Mouse (Mus musculus) CH12.LX (cell line): ENCODE data around the gene Tspan2. TPM values are rescaled to one million over a fixed set of nuclear protein-coding genes. Genes with fewer than 3 reads are reported as not detected.

ENCODE experiments used
- DNase-seq: peaks from one replicate; pipeline ENCODE4 v3.0.0-alpha.2; 2013; ENCODE audit errors: extremely low read depth
- H3K27ac ChIP-seq: 2 replicates; pipeline ENCODE4 v1.5.1; 2012; ENCODE audit warnings: low read depth, mild to moderate bottlenecking, control low read depth, moderate library complexity; ENCODE audit not compliant: insufficient read depth
- H3K27me3 ChIP-seq: replicated peaks from 2 replicates; pipeline ENCODE3; 2012; ENCODE audit warnings: inconsistent platforms
- H3K36me3 ChIP-seq, 2 experiments: replicated peaks in 1 of 2; 2 replicates each; pipeline versions ENCODE3 to v1.6.1; 2012; ENCODE audit warnings: inconsistent platforms in 1 of 2, low read length in 1 of 2, mild to moderate bottlenecking in 1 of 2, mixed read lengths in 1 of 2, moderate library complexity in 1 of 2; ENCODE audit not compliant: control insufficient read depth in 1 of 2, insufficient read depth in 1 of 2
- H3K4me1 ChIP-seq, 2 experiments: 2 replicates each; pipeline ENCODE4 v1.6.1; 2012; ENCODE audit warnings: inconsistent platforms in 1 of 2, moderate library complexity in 1 of 2; ENCODE audit not compliant: insufficient read depth in 2 of 2, control insufficient read depth in 1 of 2
- H3K4me2 ChIP-seq: 2 replicates; pipeline ENCODE4 v1.6.1; 2012; ENCODE audit warnings: low read depth, mild to moderate bottlenecking, control low read depth; ENCODE audit not compliant: poor library complexity, insufficient read depth, severe bottlenecking
- H3K4me3 ChIP-seq, 3 experiments: fragments of 150-350 bp in 1 of 3; sonication (generic) in 1 of 3; replicated peaks in 1 of 3; 2 replicates each; pipeline versions ENCODE3 to v1.5.1; 2011 to 2012; ENCODE audit warnings: low read depth in 2 of 3, low read length in 2 of 3, mild to moderate bottlenecking in 2 of 3, moderate library complexity in 2 of 3, control low read depth in 1 of 3, improper control_type of control experiment in 1 of 3, inconsistent platforms in 1 of 3, mixed read lengths in 1 of 3; ENCODE audit not compliant: poor library complexity in 1 of 3
- H3K79me2 ChIP-seq: replicated peaks from 2 replicates; pipeline ENCODE4 v1.6.1; 2012; ENCODE audit warnings: mild to moderate bottlenecking, moderate library complexity; ENCODE audit not compliant: control insufficient read depth, poor library complexity, insufficient read depth, severe bottlenecking; ENCODE audit errors: extremely low read depth
- H3K9ac ChIP-seq: 2 replicates; pipeline ENCODE4 v1.6.1; 2012; ENCODE audit warnings: low read depth, mild to moderate bottlenecking, control low read depth, moderate library complexity; ENCODE audit not compliant: insufficient read depth
- H3K9me3 ChIP-seq: replicated peaks from 2 replicates; pipeline ENCODE3; 2012; ENCODE audit warnings: low read length, inconsistent platforms, mixed read lengths
- CHD1 ChIP-seq: IDR thresholded peaks from 2 replicates; pipeline ENCODE4 v1.6.1; 2012; ENCODE audit warnings: low read depth, low read length, improper control_type of control experiment, inconsistent platforms
- CHD2 ChIP-seq: IDR thresholded peaks from 2 replicates; pipeline ENCODE4 v1.6.1; 2011; ENCODE audit warnings: low read length, improper control_type of control experiment
- CTCF ChIP-seq, 2 experiments: IDR thresholded peaks in 1 of 2; conservative IDR thresholded peaks in 1 of 2; 2 replicates each; pipeline ENCODE4 v1.5.1; 2011 to 2012; ENCODE audit warnings: low read depth in 2 of 2, low read length in 2 of 2, improper control_type of control experiment in 1 of 2, inconsistent platforms in 1 of 2, mild to moderate bottlenecking in 1 of 2, moderate library complexity in 1 of 2
- E2F4 ChIP-seq: IDR thresholded peaks from 2 replicates; pipeline ENCODE4 v1.6.1; 2011; ENCODE audit warnings: low read depth, low read length, improper control_type of control experiment; ENCODE audit not compliant: insufficient replicate concordance
- ETS1 ChIP-seq: conservative IDR thresholded peaks from 2 replicates; pipeline ENCODE4 v1.6.1; 2012; ENCODE audit warnings: low read depth, mild to moderate bottlenecking, inconsistent platforms, low read length, improper control_type of control experiment, moderate library complexity
- HCFC1 ChIP-seq: IDR thresholded peaks from 2 replicates; pipeline ENCODE4 v1.6.1; 2012; ENCODE audit warnings: low read depth, mild to moderate bottlenecking, inconsistent platforms, low read length, improper control_type of control experiment
- JUN ChIP-seq: IDR thresholded peaks from 2 replicates; pipeline ENCODE4 v1.6.1; 2011; ENCODE audit warnings: low read depth, mild to moderate bottlenecking, low read length, improper control_type of control experiment, moderate library complexity; ENCODE audit not compliant: insufficient read depth
- MAX ChIP-seq: IDR thresholded peaks from 2 replicates; pipeline ENCODE4 v1.6.1; 2011; ENCODE audit warnings: low read length, improper control_type of control experiment
- MEF2A ChIP-seq: IDR thresholded peaks from 2 replicates; pipeline ENCODE4 v1.6.1; 2014; ENCODE audit warnings: low read depth, mild to moderate bottlenecking, inconsistent platforms, low read length, improper control_type of control experiment, borderline replicate concordance
- NELFE ChIP-seq: IDR thresholded peaks from 2 replicates; pipeline ENCODE4 v1.6.1; 2011; ENCODE audit warnings: low read depth, low read length, improper control_type of control experiment
- NRF1 ChIP-seq: IDR thresholded peaks from 2 replicates; pipeline ENCODE4 v1.6.1; 2014; ENCODE audit warnings: low read depth, mild to moderate bottlenecking, inconsistent platforms, low read length, improper control_type of control experiment, moderate library complexity
- PAX5 ChIP-seq: IDR thresholded peaks from 2 replicates; pipeline ENCODE4 v1.6.1; 2012; ENCODE audit warnings: low read length, inconsistent platforms, mixed read lengths
- POLR2AphosphoS2 ChIP-seq: IDR thresholded peaks from 2 replicates; pipeline ENCODE4 v1.6.1; 2011; ENCODE audit warnings: low read depth, low read length, improper control_type of control experiment
- TBP ChIP-seq: conservative IDR thresholded peaks from 2 replicates; pipeline ENCODE4 v1.6.1; 2011; ENCODE audit warnings: low read depth, low read length, improper control_type of control experiment
- USF1 ChIP-seq: IDR thresholded peaks from 2 replicates; pipeline ENCODE4 v1.6.1; 2014; ENCODE audit warnings: low read depth, mild to moderate bottlenecking, inconsistent platforms, low read length, improper control_type of control experiment
- ZMIZ1 ChIP-seq: IDR thresholded peaks from 2 replicates; pipeline ENCODE4 v1.6.1; 2012; ENCODE audit warnings: low read depth, mild to moderate bottlenecking, inconsistent platforms, low read length, improper control_type of control experiment
- dilution Hi-C: fragments of 300-500 bp; cut with MboI; formaldehyde crosslinking; loops from 2 replicates; pipeline ENCODE4 v1.14.3; 2020; ENCODE audit warnings: low sequenced_read_pairs; ENCODE audit not compliant: extremely low pct_unique_long_range_greater_than_20kb, extremely low pct_ligation_motif_present
- in situ Hi-C: fragments of 300-500 bp; cut with MboI; formaldehyde crosslinking; loops from 3 replicates; pipeline ENCODE4 v1.14.3; 2019; ENCODE audit warnings: low sequenced_read_pairs, low pct_ligation_motif_present, low pct_unique_long_range_greater_than_20kb, mixed read lengths
- polyA plus RNA-seq: library from polyadenylated mRNA; unstranded; fragments of >175 nt; gene quantifications from 2 replicates; pipeline ENCODE4 v1.2.1, GENCODE M21; 2012; ENCODE audit warnings: low read depth; ENCODE audit not compliant: insufficient read length
- total RNA-seq, 2 experiments: library from RNA; depleted of rRNA; stranded (reverse); fragments of 300-350 nt in 1 of 2; fragments of >200 nt in 1 of 2; gene quantifications; 2 replicates each; pipeline ENCODE4 v1.2.3; 2012 to 2014

Tspan2 gene
- total and polyA plus RNA-seq, 3 experiments = 1.4 to 4.5 (median 2.8) TPM

DNA sequence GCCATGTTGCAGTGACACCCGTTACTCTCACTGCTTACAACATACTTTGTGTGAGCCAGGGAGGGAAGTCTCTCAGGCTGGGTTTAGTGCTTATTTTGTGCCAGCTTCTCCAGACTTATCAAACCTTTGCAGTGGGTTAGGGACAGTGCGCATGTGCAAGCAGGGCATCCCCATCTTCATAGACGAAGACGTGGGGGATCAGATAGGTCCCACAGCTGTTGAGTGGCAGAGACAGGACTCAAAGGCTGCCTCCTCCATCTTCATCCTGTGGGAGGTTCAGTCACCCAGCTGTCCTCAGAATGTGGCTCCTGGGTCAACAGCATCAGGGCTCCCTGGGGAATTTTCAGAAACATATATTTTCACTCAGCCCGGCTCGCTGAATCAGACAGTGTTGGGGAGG is 2.1 kb downstream of the Tspan2 start:
- Histone ChIP-seq H3K9ac (no peak overlapping the region), H3K79me2 (no peaks in the 10 kb centered on the region), H3K4me2 (no peak overlapping the region), H3K36me3 (no peaks in the 10 kb centered on the region), H3K4me1 (peaks cover 5 to 54% of the 10 kb centered on the region in 2 experiments; a peak in 3 of 4 replicates), H3K27ac (no peak overlapping the region), H3K27me3 (no peaks in the 10 kb centered on the region), H3K4me3 (no peak overlapping the region), H3K9me3 (no peaks in the 10 kb centered on the region)
- DNase-seq = no peak
- dilution Hi-C loops = no loop called here
- in situ Hi-C loops = no loop called here
- TF ChIP-seq USF1 (no peak), NRF1 (0 out of 2 replicates have a peak, but pooled peaks have one; percentile 24), POLR2AphosphoS2 (no peak), PAX5 (no peak), CHD1 (no peak), MEF2A (no peak), ZMIZ1 (no peak)

DNA sequence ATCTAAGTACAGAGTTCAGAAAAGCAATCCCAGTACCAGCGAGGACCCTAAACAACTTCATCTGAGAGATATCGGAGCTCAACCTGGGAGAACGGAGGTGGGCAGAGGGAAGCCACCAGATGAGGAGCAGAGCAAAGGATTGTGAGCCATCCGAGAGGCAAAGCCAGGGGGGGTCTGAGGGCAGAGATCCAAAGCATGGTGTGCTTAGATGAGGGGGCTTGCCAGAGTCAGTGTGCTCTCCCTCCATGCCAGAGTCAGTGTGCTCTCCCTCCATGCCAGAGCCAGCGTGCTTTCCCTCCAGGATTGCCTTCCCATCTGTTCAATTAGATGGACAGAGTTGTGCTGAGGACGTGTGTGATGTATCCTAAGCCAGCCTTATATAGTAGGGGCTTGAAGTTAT is 2.8 kb downstream of the Tspan2 start:
- Histone ChIP-seq H3K27ac (no peak overlapping the region), H3K27me3 (no peaks in the 10 kb centered on the region), H3K4me3 (no peak overlapping the region), H3K36me3 (no peaks in the 10 kb centered on the region), H3K4me2 (no peak overlapping the region)
- DNase-seq = no peak
- dilution Hi-C loops (no loop called here), in situ Hi-C loops (no loop called here)
- TF ChIP-seq HCFC1 = no peak
- TF ChIP-seq TBP = no peak
- TF ChIP-seq NRF1 = no peak
- no peak for TF ChIP-seq MAX
- TF ChIP-seq CHD2 = no peak
- no peak for TF ChIP-seq E2F4
- no peak for TF ChIP-seq USF1
- TF ChIP-seq CTCF (conservative IDR thresholded peaks at IDR 0.05 in 1 of 2, IDR thresholded peaks at IDR 0.05 in 1 of 2; ENCODE audit: low read depth in 2 of 2, low read length in 2 of 2) = no peak
- no peak for TF ChIP-seq NELFE
- TF ChIP-seq JUN = no peak
- TF ChIP-seq ETS1 = no peak
- TF ChIP-seq CHD1 = no peak
- TF ChIP-seq, all 38 proteins: peak for 0
- Histone ChIP-seq H3K79me2 (no peaks in the 10 kb centered on the region), H3K9me3 (no peaks in the 10 kb centered on the region), H3K4me1 (peaks cover 5 to 54% of the 10 kb centered on the region in 2 experiments; a peak in 3 of 4 replicates), H3K9ac (no peak overlapping the region)
